Mouse (Mus musculus) liver, embryonic 13.5 days (tissue): ENCODE measurements at regions not wholly inside any gene's neighbourhood (a gene's known extent, or its start where the extent isn't known, plus 50 kb on each side); places are given as distances from the start of the nearest gene placed in this dataset.

Experiments used
- ATAC-seq: fragments of 200-750 bp; cut with Nextera tagmentation; 2 replicates; pipeline ENCODE4 v1.8.0; 2017; ENCODE audit warnings: low read depth, mild to moderate bottlenecking, moderate number of reproducible peaks, moderate library complexity
- DNase-seq: peaks from one replicate; pipeline ENCODE4 v3.0.0; 2022
- H3K27ac ChIP-seq: fragments of 300-500 bp; sonication (generic); 2 replicates; pipeline ENCODE4 v1.5.1; 2015; ENCODE audit warnings: moderate library complexity, mild to moderate bottlenecking, inconsistent platforms
- H3K27me3 ChIP-seq: fragments of 300-500 bp; sonication (generic); 2 replicates; pipeline ENCODE4 v1.6.1; 2015; ENCODE audit warnings: mild to moderate bottlenecking, inconsistent platforms
- H3K36me3 ChIP-seq: fragments of 300-500 bp; sonication (generic); 2 replicates; pipeline ENCODE4 v1.6.1; 2015; ENCODE audit warnings: mild to moderate bottlenecking, inconsistent platforms
- H3K4me1 ChIP-seq: fragments of 300-500 bp; sonication (generic); replicated peaks from 2 replicates; pipeline ENCODE4 v1.6.1; 2015; ENCODE audit warnings: inconsistent platforms
- H3K4me2 ChIP-seq: fragments of 300-500 bp; sonication (generic); 2 replicates; pipeline ENCODE4 v1.6.1; 2015; ENCODE audit warnings: inconsistent platforms, mild to moderate bottlenecking, moderate library complexity
- H3K4me3 ChIP-seq: fragments of 300-500 bp; sonication (generic); replicated peaks from 2 replicates; pipeline ENCODE4 v1.5.1; 2015; ENCODE audit warnings: mild to moderate bottlenecking, inconsistent platforms
- H3K9ac ChIP-seq: fragments of 300-500 bp; sonication (generic); 2 replicates; pipeline ENCODE4 v1.6.1; 2015; ENCODE audit warnings: mild to moderate bottlenecking, inconsistent platforms
- H3K9me3 ChIP-seq: fragments of 300-500 bp; sonication (generic); replicated peaks from 2 replicates; pipeline ENCODE4 v1.6.1; 2016; ENCODE audit warnings: inconsistent platforms
- WGBS: fragments of 180-500 bp; shearing (Covaris S2); methylation state at CpG from one replicate; pipeline ENCODE4 v1.1.7; 2015; ENCODE audit not compliant: insufficient replicate concordance; 5-methylcytosine and 5-hydroxymethylcytosine counted together

- DNase-seq (no peak), ATAC-seq (no peak)
- Histone ChIP-seq H3K9me3 (no peaks in the 10 kb centered on the region), H3K27ac (no peak overlapping the region), H3K4me3 (no peak overlapping the region), H3K9ac (no peak overlapping the region), H3K27me3 (no peaks in the 10 kb centered on the region), H3K36me3 (no peaks in the 10 kb centered on the region), H3K4me1 (no peaks in the 10 kb centered on the region), H3K4me2 (no peak overlapping the region)
- WGBS: 60% methylated on average over 5 of the region's 5 CpGs
Observed at GRCm38 (mm10) chr13:71874986-71875385, 88.5 kb downstream of the Irx1 start.

GRCm38 (mm10) chr13:71868763-71869162 lies 94.8 kb downstream of the Irx1 start:
- DNase-seq (no peak), ATAC-seq (no peak)
- WGBS: 63% methylated on average over 6 of the region's 6 CpGs
- H3K4me2 ChIP-seq: no peak overlapping the region
- no peak overlapping the region for H3K9ac ChIP-seq
- H3K27ac ChIP-seq: no peak overlapping the region
- H3K4me3 ChIP-seq: no peak overlapping the region
- H3K27me3 ChIP-seq: no peaks in the 10 kb centered on the region
- H3K36me3 ChIP-seq: no peaks in the 10 kb centered on the region
- H3K9me3 ChIP-seq: no peaks in the 10 kb centered on the region
- H3K4me1 ChIP-seq: no peaks in the 10 kb centered on the region

- no peaks in the 10 kb centered on the region for H3K9me3 ChIP-seq
- H3K4me3 ChIP-seq: no peak overlapping the region
- H3K27ac ChIP-seq: no peak overlapping the region
Observed at GRCm38 (mm10) chr13:71853426-71854025, 110.0 kb downstream of the Irx1 start.

GRCm38 (mm10) chr13:71804032-71804958 lies 159.2 kb downstream of the Irx1 start:
- DNase-seq: no peak
- H3K27ac ChIP-seq: no peak overlapping the region
- 59% methylated on average over 16 of the region's 16 CpGs for WGBS
- ATAC-seq: no peak
- no peaks in the 10 kb centered on the region for H3K36me3 ChIP-seq
- no peaks in the 10 kb centered on the region for H3K9me3 ChIP-seq
- no peak overlapping the region for H3K9ac ChIP-seq
- no peaks in the 10 kb centered on the region for H3K4me1 ChIP-seq
- no peak overlapping the region for H3K4me3 ChIP-seq
- no peak overlapping the region for H3K4me2 ChIP-seq
- no peaks in the 10 kb centered on the region for H3K27me3 ChIP-seq

More at GRCm38 (mm10) chr13:71853426-71854025, 110.0 kb downstream of the Irx1 start:
- WGBS: 63% methylated on average over 7 of the region's 7 CpGs
- Histone ChIP-seq H3K4me1 (no peaks in the 10 kb centered on the region), H3K27me3 (no peaks in the 10 kb centered on the region), H3K36me3 (no peaks in the 10 kb centered on the region), H3K9ac (no peak overlapping the region), H3K4me2 (no peak overlapping the region)
- ATAC-seq: no peak
- no peak for DNase-seq

- Histone ChIP-seq H3K36me3 (no peaks in the 10 kb centered on the region), H3K4me3 (no peak overlapping the region), H3K27ac (no peak overlapping the region), H3K4me2 (no peak overlapping the region), H3K4me1 (no peaks in the 10 kb centered on the region), H3K27me3 (no peaks in the 10 kb centered on the region), H3K9me3 (no peaks in the 10 kb centered on the region), H3K9ac (no peak overlapping the region)
- DNase-seq (no peak), ATAC-seq (no peak)
- WGBS: 65% methylated on average over 6 of the region's 6 CpGs
Observed at GRCm38 (mm10) chr13:71798288-71798687, 165.2 kb downstream of the Irx1 start.

GRCm38 (mm10) chr13:71784740-71785139 lies 178.8 kb downstream of the Irx1 start:
- no peak overlapping the region for H3K4me2 ChIP-seq
- no peak overlapping the region for H3K4me3 ChIP-seq
- 49% methylated on average over 10 of the region's 10 CpGs for WGBS
- no peak overlapping the region for H3K9ac ChIP-seq
- no peaks in the 10 kb centered on the region for H3K27me3 ChIP-seq
- no peaks in the 10 kb centered on the region for H3K36me3 ChIP-seq
- H3K27ac ChIP-seq: no peak overlapping the region
- no peak for DNase-seq
- H3K9me3 ChIP-seq: no peaks in the 10 kb centered on the region; the same call in 1 of the 2 replicates
- H3K4me1 ChIP-seq: no peaks in the 10 kb centered on the region
- no peak for ATAC-seq

GRCm38 (mm10) chr13:71747003-71747965 lies 216.2 kb downstream of the Irx1 start:
- H3K4me3 ChIP-seq: no peak overlapping the region
- no peak overlapping the region for H3K9ac ChIP-seq
- whole genome bisulfite sequencing: 63% methylated on average over 11 of the region's 11 CpGs
- H3K27ac ChIP-seq: no peak overlapping the region
- no peaks in the 10 kb centered on the region for H3K4me1 ChIP-seq
- no peaks in the 10 kb centered on the region for H3K9me3 ChIP-seq
- no peak overlapping the region for H3K4me2 ChIP-seq
- DNase-seq (no peak), ATAC-seq (no peak)
- no peaks in the 10 kb centered on the region for H3K27me3 ChIP-seq
- H3K36me3 ChIP-seq: no peaks in the 10 kb centered on the region

- no peaks in the 10 kb centered on the region for H3K36me3 ChIP-seq
- no peak overlapping the region for H3K27ac ChIP-seq
- 46% methylated on average over 3 of the region's 3 CpGs for WGBS
- ATAC-seq (no peak), DNase-seq (no peak)
- H3K9me3 ChIP-seq: no peaks in the 10 kb centered on the region
- no peaks in the 10 kb centered on the region for H3K4me1 ChIP-seq
- no peak overlapping the region for H3K9ac ChIP-seq
- no peak overlapping the region for H3K4me3 ChIP-seq
- no peaks in the 10 kb centered on the region for H3K27me3 ChIP-seq
- H3K4me2 ChIP-seq: no peak overlapping the region
Observed at GRCm38 (mm10) chr13:71746534-71746933, 217.0 kb downstream of the Irx1 start.

- DNase-seq: no peak
Observed at GRCm38 (mm10) chr13:71736821-71737345, 226.6 kb downstream of the Irx1 start.

GRCm38 (mm10) chr13:71734261-71734660 lies 229.3 kb downstream of the Irx1 start:
- Histone ChIP-seq H3K4me1 (no peaks in the 10 kb centered on the region), H3K36me3 (no peaks in the 10 kb centered on the region), H3K4me2 (no peak overlapping the region), H3K27me3 (no peaks in the 10 kb centered on the region), H3K9ac (no peak overlapping the region), H3K27ac (no peak overlapping the region), H3K4me3 (no peak overlapping the region), H3K9me3 (no peaks in the 10 kb centered on the region)
- 45% methylated on average over 12 of the region's 12 CpGs for WGBS
- ATAC-seq (no peak), DNase-seq (no peak)

More at GRCm38 (mm10) chr13:71736821-71737345, 226.6 kb downstream of the Irx1 start:
- no peaks in the 10 kb centered on the region for H3K36me3 ChIP-seq
- no peaks in the 10 kb centered on the region for H3K4me1 ChIP-seq
- H3K27me3 ChIP-seq: no peaks in the 10 kb centered on the region
- H3K9me3 ChIP-seq: no peaks in the 10 kb centered on the region
- no peak overlapping the region for H3K4me2 ChIP-seq
- no peak overlapping the region for H3K9ac ChIP-seq
- ATAC-seq: no peak
- 74% methylated on average over 8 of the region's 8 CpGs for WGBS
- no peak overlapping the region for H3K4me3 ChIP-seq
- no peak overlapping the region for H3K27ac ChIP-seq

- Histone ChIP-seq H3K9ac (no peak overlapping the region), H3K4me3 (no peak overlapping the region), H3K27me3 (no peaks in the 10 kb centered on the region), H3K27ac (no peak overlapping the region), H3K4me1 (no peaks in the 10 kb centered on the region), H3K36me3 (no peaks in the 10 kb centered on the region), H3K9me3 (no peaks in the 10 kb centered on the region), H3K4me2 (no peak overlapping the region)
- no peak for ATAC-seq
- DNase-seq: no peak
- 72% methylated on average over 5 of the region's 5 CpGs for WGBS
Observed at GRCm38 (mm10) chr13:71733360-71733759, 230.2 kb downstream of the Irx1 start.
